Mouse (Mus musculus) ES-E14 (cell line): Measurements from ENCODE around the gene Snf8.

Experiments
- CHD2 ChIP-seq: IDR thresholded peaks from 2 replicates; pipeline ENCODE4 v1.6.1; 2014; ENCODE audit warnings: mild to moderate bottlenecking, low read depth, low read length, inconsistent platforms
- HCFC1 ChIP-seq: IDR thresholded peaks from 2 replicates; pipeline ENCODE4 v1.6.1; 2012; ENCODE audit warnings: low read length, inconsistent platforms, borderline replicate concordance; ENCODE audit not compliant: insufficient read depth
- MAFK ChIP-seq: IDR thresholded peaks from 2 replicates; pipeline ENCODE4 v1.6.1; 2014; ENCODE audit warnings: mild to moderate bottlenecking, low read depth, low read length, inconsistent platforms; ENCODE audit not compliant: insufficient read depth
- ZC3H11A ChIP-seq: IDR thresholded peaks from 2 replicates; pipeline ENCODE4 v1.6.1; 2012; ENCODE audit warnings: low read depth, mild to moderate bottlenecking, inconsistent platforms, low read length, borderline replicate concordance
- ZNF384 ChIP-seq: IDR thresholded peaks from 2 replicates; pipeline ENCODE4 v1.6.1; 2012; ENCODE audit warnings: low read depth, low read length, inconsistent platforms

DNA sequence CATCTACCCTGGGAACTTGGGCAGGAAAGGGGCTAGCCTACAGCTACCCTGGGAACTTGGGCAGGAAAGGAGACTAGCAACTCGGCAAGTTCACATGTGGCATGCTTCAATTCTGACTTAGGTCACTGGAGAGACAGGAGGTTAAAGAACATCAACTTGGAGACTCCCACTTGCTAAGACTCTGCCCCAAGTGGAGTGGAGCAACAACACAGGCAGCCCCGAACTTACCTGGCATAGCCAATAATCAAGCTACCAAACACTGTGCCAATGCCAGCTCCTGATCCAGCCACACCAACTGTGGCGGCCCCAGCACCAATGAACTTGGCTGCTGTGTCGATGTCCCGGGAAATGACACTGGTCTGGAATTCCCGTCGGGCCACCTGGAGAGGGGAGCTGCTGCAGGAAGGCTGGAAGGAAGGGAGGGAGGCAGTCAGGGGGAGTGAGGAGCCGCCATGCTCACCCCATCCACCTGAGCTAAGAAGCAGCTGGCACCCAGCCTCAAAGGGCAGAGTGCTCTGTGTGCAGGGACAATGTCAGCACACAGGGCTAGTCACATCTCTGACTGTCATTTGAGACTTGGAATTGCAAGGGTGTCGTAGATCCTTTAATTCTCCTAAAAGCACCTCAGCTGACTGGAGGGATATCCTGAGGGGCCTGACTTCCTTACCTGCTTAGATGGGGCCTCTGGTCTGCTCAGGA, 38.8 kb downstream of the Snf8 start:
- TF ChIP-seq CHD2, result no peak
- no peak for TF ChIP-seq ZC3H11A
- no peak for TF ChIP-seq MAFK
- TF ChIP-seq HCFC1, result no peak
- no peak for TF ChIP-seq ZNF384
